Mouse (Mus musculus) stomach, embryonic 16.5 days (tissue): ENCODE results near the gene Epha8. TPM values are rescaled to one million over a fixed set of nuclear protein-coding genes. Genes with fewer than 3 reads are reported as not detected.

Experiments used
- ATAC-seq: fragments of 200-750 bp; cut with Nextera tagmentation; 2 replicates; pipeline ENCODE4 v1.8.0; 2017; ENCODE audit warnings: moderate number of reproducible peaks, moderate TSS enrichment; ENCODE audit not compliant: insufficient read depth, low FRiP score
- H3K27ac ChIP-seq: fragments of 300-500 bp; sonication (generic); 2 replicates; pipeline ENCODE4 v1.5.1; 2014; ENCODE audit warnings: low read length
- H3K27me3 ChIP-seq: fragments of 300-500 bp; sonication (generic); 2 replicates; pipeline ENCODE4 v1.6.1; 2014; ENCODE audit warnings: low read length, control low read depth, mixed read lengths; ENCODE audit not compliant: control insufficient read depth, insufficient read depth
- H3K36me3 ChIP-seq: fragments of 300-500 bp; sonication (generic); 2 replicates; pipeline ENCODE4 v1.6.1; 2014; ENCODE audit warnings: low read length; ENCODE audit not compliant: control insufficient read depth, insufficient read depth
- H3K4me1 ChIP-seq: fragments of 300-500 bp; sonication (generic); 2 replicates; pipeline ENCODE4 v1.6.1; 2014; ENCODE audit warnings: low read length, control low read depth, mixed read lengths; ENCODE audit not compliant: control insufficient read depth, insufficient read depth
- H3K4me2 ChIP-seq: fragments of 300-500 bp; sonication (generic); 2 replicates; pipeline ENCODE4 v1.6.1; 2014; ENCODE audit warnings: low read depth, low read length, mixed read lengths
- H3K4me3 ChIP-seq: fragments of 300-500 bp; sonication (generic); replicated peaks from 2 replicates; pipeline ENCODE4 v1.5.1; 2014; ENCODE audit warnings: mild to moderate bottlenecking, low read length
- H3K9ac ChIP-seq: fragments of 300-500 bp; sonication (generic); 2 replicates; pipeline ENCODE4 v1.6.1; 2014; ENCODE audit warnings: low read length
- H3K9me3 ChIP-seq: fragments of 300-500 bp; sonication (generic); replicated peaks from 2 replicates; pipeline ENCODE4 v1.6.1; 2016; ENCODE audit warnings: low read length, control low read depth; ENCODE audit not compliant: control insufficient read depth
- WGBS: fragments of 180-500 bp; shearing (Covaris S2); extraction: QIAGEN DNeasy Blood & Tissue Kit; methylation state at CpG from one replicate; pipeline ENCODE4 v1.1.7; 2014; 5-methylcytosine and 5-hydroxymethylcytosine counted together
- polyA plus RNA-seq: library from polyadenylated mRNA; unstranded; fragments of >200 nt; fragmentation: Nextera tagmentation; extraction: Ambion mirVana; gene quantifications from 2 replicates; pipeline ENCODE4 v1.2.1, GENCODE M21; 2015

Gene Epha8
- polyA plus RNA-seq, 1 experiment from 2014 or later: 0.39 TPM

GRCm38 (mm10) chr4:136980921-136981320, 24.3 kb upstream of the Epha8 start:
- Histone ChIP-seq H3K27ac (no peak overlapping the region), H3K36me3 (no peaks in the 10 kb centered on the region)

GRCm38 (mm10) chr4:136977244-136977643, 20.6 kb upstream of the Epha8 start:
- Histone ChIP-seq H3K9me3 (no peaks in the 10 kb centered on the region), H3K27ac (no peak overlapping the region), H3K4me2 (no peak overlapping the region), H3K9ac (no peak overlapping the region), H3K36me3 (no peaks in the 10 kb centered on the region), H3K4me3 (no peak overlapping the region), H3K27me3 (no peaks in the 10 kb centered on the region), H3K4me1 (no peaks in the 10 kb centered on the region)
- WGBS: 41% methylated on average over 8 of the region's 8 CpGs
- ATAC-seq: no peak

More at GRCm38 (mm10) chr4:136980921-136981320, 24.3 kb upstream of the Epha8 start:
- Histone ChIP-seq H3K4me2 (no peak overlapping the region), H3K9ac (no peak overlapping the region), H3K4me3 (no peak overlapping the region), H3K27me3 (no peaks in the 10 kb centered on the region), H3K4me1 (no peaks in the 10 kb centered on the region), H3K9me3 (no peaks in the 10 kb centered on the region)
- ATAC-seq: no peak
- 73% methylated on average over 4 of the region's 4 CpGs for WGBS

GRCm38 (mm10) chr4:136970939-136971338, 14.3 kb upstream of the Epha8 start:
- no peaks in the 10 kb centered on the region for H3K36me3 ChIP-seq
- H3K4me1 ChIP-seq: no peaks in the 10 kb centered on the region; the same call in 1 of the 2 replicates
- no peak overlapping the region for H3K9ac ChIP-seq
- H3K27ac ChIP-seq: no peak overlapping the region
- ATAC-seq: no peak
- H3K4me3 ChIP-seq: no peak overlapping the region
- WGBS: 11% methylated on average over 6 of the region's 6 CpGs
- no peaks in the 10 kb centered on the region for H3K9me3 ChIP-seq
- peaks cover 15% of the 10 kb centered on the region; the same call in 1 of the 2 replicates for H3K27me3 ChIP-seq
- H3K4me2 ChIP-seq: no peak overlapping the region

GRCm38 (mm10) chr4:136969503-136970276, 13.1 kb upstream of the Epha8 start:
- Histone ChIP-seq H3K27me3 (peaks cover 15% of the 10 kb centered on the region; the same call in 1 of the 2 replicates), H3K4me2 (no peak overlapping the region), H3K36me3 (no peaks in the 10 kb centered on the region), H3K9ac (no peak overlapping the region), H3K27ac (no peak overlapping the region), H3K4me1 (peaks cover under 1% of the 10 kb centered on the region; the same call in 1 of the 2 replicates), H3K9me3 (no peaks in the 10 kb centered on the region), H3K4me3 (no peak overlapping the region)
- ATAC-seq: no peak
- 40% methylated on average over 16 of the region's 16 CpGs for WGBS

GRCm38 (mm10) chr4:136969096-136969495, 12.5 kb upstream of the Epha8 start:
- Histone ChIP-seq H3K4me1 (peaks cover 3% of the 10 kb centered on the region; the same call in 1 of the 2 replicates), H3K4me2 (no peak overlapping the region), H3K27me3 (peaks cover 15% of the 10 kb centered on the region; the same call in 1 of the 2 replicates), H3K27ac (no peak overlapping the region), H3K9me3 (no peaks in the 10 kb centered on the region), H3K4me3 (no peak overlapping the region), H3K9ac (no peak overlapping the region), H3K36me3 (no peaks in the 10 kb centered on the region)
- 44% methylated on average over 8 of the region's 8 CpGs for WGBS
- ATAC-seq: no peak

- Histone ChIP-seq H3K27ac (no peak overlapping the region), H3K4me3 (no peak overlapping the region), H3K4me2 (no peak overlapping the region), H3K4me1 (peaks cover 6% of the 10 kb centered on the region; the same call in 1 of the 2 replicates), H3K27me3 (peaks cover 18% of the 10 kb centered on the region), H3K9me3 (no peaks in the 10 kb centered on the region), H3K36me3 (no peaks in the 10 kb centered on the region), H3K9ac (no peak overlapping the region)
- ATAC-seq: no peak
- WGBS: 27% methylated on average over 9 of the region's 9 CpGs
Observed at GRCm38 (mm10) chr4:136967511-136967910, 10.9 kb upstream of the Epha8 start.

GRCm38 (mm10) chr4:136966493-136967390, 10.1 kb upstream of the Epha8 start:
- H3K4me3 ChIP-seq: no peak overlapping the region
- no peaks in the 10 kb centered on the region for H3K9me3 ChIP-seq
- H3K27me3 ChIP-seq: peaks cover 18% of the 10 kb centered on the region
- H3K4me1 ChIP-seq: peaks cover 13% of the 10 kb centered on the region
- H3K9ac ChIP-seq: no peak overlapping the region
- H3K27ac ChIP-seq: no peak overlapping the region
- WGBS: 24% methylated on average over 16 of the region's 16 CpGs
- no peak overlapping the region for H3K4me2 ChIP-seq
- no peak for ATAC-seq
- no peaks in the 10 kb centered on the region for H3K36me3 ChIP-seq

- H3K27ac ChIP-seq: no peak overlapping the region
- no peak overlapping the region for H3K9ac ChIP-seq
- peaks cover 18% of the 10 kb centered on the region for H3K27me3 ChIP-seq
- peaks cover 24% of the 10 kb centered on the region for H3K4me1 ChIP-seq
- H3K4me2 ChIP-seq: no peak overlapping the region
- ATAC-seq: no peak
- no peaks in the 10 kb centered on the region for H3K9me3 ChIP-seq
- 21% methylated on average over 15 of the region's 15 CpGs for WGBS
- no peak overlapping the region for H3K4me3 ChIP-seq
- no peaks in the 10 kb centered on the region for H3K36me3 ChIP-seq
Observed at GRCm38 (mm10) chr4:136964990-136965421, 8.4 kb upstream of the Epha8 start.

GRCm38 (mm10) chr4:136962447-136962846, 5.8 kb upstream of the Epha8 start:
- WGBS: 61% methylated on average over 4 of the region's 4 CpGs

More at GRCm38 (mm10) chr4:136962447-136962846, 5.8 kb upstream of the Epha8 start:
- no peak overlapping the region for H3K4me3 ChIP-seq
- H3K9ac ChIP-seq: no peak overlapping the region
- no peaks in the 10 kb centered on the region for H3K36me3 ChIP-seq
- no peak overlapping the region for H3K4me2 ChIP-seq
- no peak for ATAC-seq
- no peaks in the 10 kb centered on the region for H3K9me3 ChIP-seq
- no peak overlapping the region for H3K27ac ChIP-seq
- H3K27me3 ChIP-seq: peaks cover 24% of the 10 kb centered on the region
- H3K4me1 ChIP-seq: peaks cover 24% of the 10 kb centered on the region
